Mouse (Mus musculus): Measurements from ENCODE around the gene Ift22. TPM values are rescaled to one million over a fixed set of nuclear protein-coding genes. Genes with fewer than 3 reads are reported as not detected.
A peak's percentile ranks its signal among the peaks of the same experiment; 100 is the strongest.

Gene Ift22
- total and polyA plus RNA-seq, 3 experiments: 7.2 to 10.9 (median 8.7) TPM

- intact Hi-C loops (cut with DNase I): no loop called here
- no peaks in the 10 kb centered on the region for H3K79me2 ChIP-seq (replicated peaks; ENCODE audit: control insufficient read depth, insufficient read depth, low read length)
- no peaks in the 10 kb centered on the region for H3K36me3 ChIP-seq (ENCODE audit: control insufficient read depth, insufficient read depth, low read length)
- no peaks in the 10 kb centered on the region for H3K4me1 ChIP-seq (ENCODE audit: control insufficient read depth, insufficient read depth, low read length)
- TF ChIP-seq POLR2A (IDR thresholded peaks at IDR 0.05; ENCODE audit: insufficient read depth, low read depth, low read length) (no peak), EP300 (IDR thresholded peaks at IDR 0.05; ENCODE audit: insufficient read depth, low read depth, low read length) (no peak), CTCF (IDR thresholded peaks at IDR 0.05) (no peak)
- DNase-seq: peak; percentile 4 to 31
- no peak overlapping the region for H3K27ac ChIP-seq
- H3K4me3 ChIP-seq: peak overlapping the region; percentile 21; the same call in 1 of the 2 replicates
- H3K27me3 ChIP-seq (ENCODE audit: control insufficient read depth, insufficient read depth, low read length): peaks cover 7% of the 10 kb centered on the region
- WGBS: 3% methylated on average over 47 of the region's 47 CpGs
- H3K9ac ChIP-seq (ENCODE audit: low read depth, low read length): peak overlapping the region; percentile 53; the same call in 1 of the 2 replicates
Measured at GRCm38 (mm10) chr5:136882055-136882787, 25.7 kb upstream of the Ift22 start.

- H3K4me1 ChIP-seq (ENCODE audit: control insufficient read depth, insufficient read depth, low read length): no peaks in the 10 kb centered on the region
- intact Hi-C loops (cut with DNase I): no loop called here
- WGBS: 3% methylated on average over 44 of the region's 44 CpGs
- H3K79me2 ChIP-seq (replicated peaks; ENCODE audit: control insufficient read depth, insufficient read depth, low read length): no peaks in the 10 kb centered on the region
- no peak within 1 kb of the TSS for H3K27ac ChIP-seq
- H3K36me3 ChIP-seq (ENCODE audit: control insufficient read depth, insufficient read depth, low read length): no peaks in the 10 kb centered on the region
- peak within 1 kb of the TSS; percentile 21; the same call in 1 of the 2 replicates for H3K4me3 ChIP-seq
- H3K9ac ChIP-seq (ENCODE audit: low read depth, low read length): peak within 1 kb of the TSS; percentile 53; the same call in 1 of the 2 replicates
- DNase-seq: peak; percentile 12 to 42
- H3K27me3 ChIP-seq (ENCODE audit: control insufficient read depth, insufficient read depth, low read length): peaks cover 7% of the 10 kb centered on the region
- TF ChIP-seq CTCF (IDR thresholded peaks at IDR 0.05) (no peak), EP300 (IDR thresholded peaks at IDR 0.05; ENCODE audit: insufficient read depth, low read depth, low read length) (no peak), POLR2A (IDR thresholded peaks at IDR 0.05; ENCODE audit: insufficient read depth, low read depth, low read length) (no peak)
Measured at GRCm38 (mm10) chr5:136882788-136883439, 25.0 kb upstream of the Ift22 start, which contains the start of gene Col26a1. Gene Col26a1 (minus strand): TSS chr5:136883209.

- H3K27me3 ChIP-seq (ENCODE audit: control insufficient read depth, insufficient read depth, low read length): peaks cover 7% of the 10 kb centered on the region
- no peaks in the 10 kb centered on the region for H3K4me1 ChIP-seq (ENCODE audit: control insufficient read depth, insufficient read depth, low read length)
- no peaks in the 10 kb centered on the region for H3K36me3 ChIP-seq (ENCODE audit: control insufficient read depth, insufficient read depth, low read length)
- no peaks in the 10 kb centered on the region for H3K79me2 ChIP-seq (replicated peaks; ENCODE audit: control insufficient read depth, insufficient read depth, low read length)
- no peak overlapping the region for H3K4me3 ChIP-seq
- no peak for DNase-seq
- intact Hi-C loops (cut with DNase I): no loop called here
- no peak for TF ChIP-seq CTCF (IDR thresholded peaks at IDR 0.05)
- no peak for TF ChIP-seq EP300 (IDR thresholded peaks at IDR 0.05; ENCODE audit: insufficient read depth, low read depth, low read length)
- no peak for TF ChIP-seq POLR2A (IDR thresholded peaks at IDR 0.05; ENCODE audit: insufficient read depth, low read depth, low read length)
- no peak overlapping the region for H3K9ac ChIP-seq (ENCODE audit: low read depth, low read length)
- no peak overlapping the region for H3K27ac ChIP-seq
- 31% methylated on average over 7 of the region's 7 CpGs for WGBS
Measured at GRCm38 (mm10) chr5:136886957-136887356, 21.0 kb upstream of the Ift22 start.

GRCm38 (mm10) chr5:136888539-136889355, 19.2 kb upstream of the Ift22 start:
- H3K9ac ChIP-seq (ENCODE audit: low read depth, low read length): no peak overlapping the region
- no peak for TF ChIP-seq POLR2A (IDR thresholded peaks at IDR 0.05; ENCODE audit: insufficient read depth, low read depth, low read length)
- no peak for TF ChIP-seq EP300 (IDR thresholded peaks at IDR 0.05; ENCODE audit: insufficient read depth, low read depth, low read length)
- TF ChIP-seq CTCF (IDR thresholded peaks at IDR 0.05): no peak
- H3K27me3 ChIP-seq (ENCODE audit: control insufficient read depth, insufficient read depth, low read length): no peaks in the 10 kb centered on the region
- intact Hi-C loops (cut with DNase I): no loop called here
- H3K36me3 ChIP-seq (ENCODE audit: control insufficient read depth, insufficient read depth, low read length): no peaks in the 10 kb centered on the region
- no peaks in the 10 kb centered on the region for H3K4me1 ChIP-seq (ENCODE audit: control insufficient read depth, insufficient read depth, low read length)
- 38% methylated on average over 19 of the region's 19 CpGs for whole genome bisulfite sequencing
- peak; percentile 36 to 40 for DNase-seq
- H3K79me2 ChIP-seq (replicated peaks; ENCODE audit: control insufficient read depth, insufficient read depth, low read length): no peaks in the 10 kb centered on the region
- no peak overlapping the region for H3K4me3 ChIP-seq
- peak overlapping the region; percentile 26; the same call in 1 of the 2 replicates for H3K27ac ChIP-seq

- intact Hi-C loops (cut with DNase I): no loop called here
- Histone ChIP-seq H3K9ac (ENCODE audit: low read depth, low read length) (no peak overlapping the region), H3K27ac (no peak overlapping the region), H3K36me3 (ENCODE audit: control insufficient read depth, insufficient read depth, low read length) (no peaks in the 10 kb centered on the region), H3K27me3 (ENCODE audit: control insufficient read depth, insufficient read depth, low read length) (no peaks in the 10 kb centered on the region), H3K4me3 (no peak overlapping the region), H3K4me1 (ENCODE audit: control insufficient read depth, insufficient read depth, low read length) (no peaks in the 10 kb centered on the region), H3K79me2 (replicated peaks; ENCODE audit: control insufficient read depth, insufficient read depth, low read length) (no peaks in the 10 kb centered on the region)
- TF ChIP-seq POLR2A (IDR thresholded peaks at IDR 0.05; ENCODE audit: insufficient read depth, low read depth, low read length): no peak
- TF ChIP-seq CTCF (IDR thresholded peaks at IDR 0.05): no peak
- no peak for TF ChIP-seq EP300 (IDR thresholded peaks at IDR 0.05; ENCODE audit: insufficient read depth, low read depth, low read length)
- DNase-seq: no peak
- 59% methylated on average over 25 of the region's 25 CpGs for WGBS
Measured at GRCm38 (mm10) chr5:136894840-136895528, 13.0 kb upstream of the Ift22 start.

Measured in heart, adult 2 months (tissue).